Mouse (Mus musculus) embryo, embryonic 10.5 days (tissue): ENCODE data around the gene Sh3rf1.

Experiments used
- DNase-seq: peaks from one replicate; pipeline ENCODE4 v3.0.0-alpha.2; 2015; ENCODE audit warnings: low spot score

The Sh3rf1 gene

GRCm38 (mm10) chr8:61322462-61322861 is 98.8 kb downstream of the Sh3rf1 start:
- no peak for DNase-seq

GRCm38 (mm10) chr8:61324363-61324914 is 100.8 kb downstream of the Sh3rf1 start:
- DNase-seq, result peak; percentile 83

DNA sequence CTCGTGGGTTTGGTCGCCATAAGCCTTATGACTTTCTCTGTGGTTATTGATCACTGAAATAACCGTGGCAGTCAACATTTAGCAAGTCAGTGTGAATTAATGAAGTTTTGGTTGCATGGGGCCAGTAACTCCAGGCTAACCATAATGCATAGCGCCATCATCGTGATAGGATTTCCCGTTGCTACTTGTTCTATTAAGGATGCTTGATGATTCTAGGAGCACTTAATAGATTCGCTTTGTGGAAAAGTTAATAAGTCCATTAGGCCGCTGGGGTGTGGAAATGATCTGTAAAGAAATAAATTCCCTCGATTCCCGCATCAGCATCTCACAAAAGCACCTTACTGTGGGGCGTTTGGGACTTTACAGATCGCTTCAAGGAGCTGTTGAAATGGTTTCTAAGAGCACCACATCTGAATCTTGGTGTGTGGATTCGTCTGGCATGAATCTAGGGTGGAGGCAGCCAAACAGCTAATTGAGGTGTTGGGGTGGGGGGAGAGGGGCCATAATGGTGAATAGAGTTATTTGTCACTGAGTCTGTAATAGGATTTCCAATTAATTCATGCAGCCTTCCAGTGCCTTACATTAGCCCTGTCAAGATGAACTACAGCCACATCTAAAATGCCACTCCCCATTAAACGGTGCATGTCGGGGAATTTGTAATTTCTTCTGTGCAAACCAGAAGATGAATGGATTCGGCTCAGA is 101.5 kb downstream of the Sh3rf1 start:
- no peak for DNase-seq

- no peak for DNase-seq
Observed at GRCm38 (mm10) chr8:61326281-61326680, 102.6 kb downstream of the Sh3rf1 start.

GRCm38 (mm10) chr8:61327333-61327732 is 103.7 kb downstream of the Sh3rf1 start:
- DNase-seq, result no peak

DNA sequence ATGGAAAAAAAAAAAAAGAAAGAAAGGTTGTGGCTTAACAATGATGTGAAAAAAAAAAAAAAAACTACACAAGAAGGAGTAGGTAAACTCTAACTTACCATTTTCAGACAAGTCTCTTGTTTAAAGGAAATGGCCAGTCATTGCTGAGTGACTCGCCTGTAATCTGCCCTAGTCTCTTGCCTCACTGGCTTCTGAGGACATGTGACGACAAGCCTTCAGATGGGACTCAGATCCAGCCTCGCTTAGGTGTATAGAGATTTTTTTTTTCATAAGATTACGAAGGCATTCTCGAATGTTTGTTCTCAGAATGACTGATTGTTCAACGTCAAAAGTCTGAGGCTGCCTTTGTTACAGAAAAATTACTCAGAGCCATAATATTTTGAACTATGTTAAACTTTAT is 116.0 kb downstream of the Sh3rf1 start:
- DNase-seq, result no peak

DNA sequence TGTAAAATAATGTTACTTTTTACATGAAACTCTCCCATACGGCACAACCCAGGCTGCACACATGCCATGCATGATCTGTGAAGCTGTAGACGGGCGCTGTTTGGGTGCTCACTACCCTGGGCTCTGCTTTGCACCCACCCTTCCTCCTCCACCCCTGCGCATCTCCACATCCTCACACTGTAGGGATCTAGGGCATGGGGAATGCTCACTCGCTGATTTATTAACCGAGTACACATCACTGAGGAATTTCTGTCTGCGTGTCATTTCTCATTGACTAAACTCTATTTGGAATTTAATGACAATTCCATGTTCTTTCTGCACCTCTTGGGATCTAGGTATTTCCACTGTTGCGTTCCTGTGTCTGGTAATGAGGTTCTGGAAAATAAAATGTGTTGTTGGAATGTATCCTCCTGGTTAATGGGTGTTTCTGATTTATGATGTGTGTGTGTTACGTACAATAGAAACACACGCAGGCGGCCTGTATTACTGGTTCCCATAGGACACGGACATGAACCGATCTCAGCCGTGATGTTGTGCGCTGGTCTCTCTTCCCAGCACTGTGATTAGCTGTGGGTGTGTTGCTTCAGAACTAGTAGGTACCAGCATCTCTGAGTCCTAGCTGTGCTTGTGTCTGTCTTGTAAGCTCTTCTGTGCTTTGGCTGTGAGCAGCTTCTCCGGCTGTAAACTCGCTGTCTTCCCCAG is 116.8 kb downstream of the Sh3rf1 start:
- DNase-seq, result no peak

DNA sequence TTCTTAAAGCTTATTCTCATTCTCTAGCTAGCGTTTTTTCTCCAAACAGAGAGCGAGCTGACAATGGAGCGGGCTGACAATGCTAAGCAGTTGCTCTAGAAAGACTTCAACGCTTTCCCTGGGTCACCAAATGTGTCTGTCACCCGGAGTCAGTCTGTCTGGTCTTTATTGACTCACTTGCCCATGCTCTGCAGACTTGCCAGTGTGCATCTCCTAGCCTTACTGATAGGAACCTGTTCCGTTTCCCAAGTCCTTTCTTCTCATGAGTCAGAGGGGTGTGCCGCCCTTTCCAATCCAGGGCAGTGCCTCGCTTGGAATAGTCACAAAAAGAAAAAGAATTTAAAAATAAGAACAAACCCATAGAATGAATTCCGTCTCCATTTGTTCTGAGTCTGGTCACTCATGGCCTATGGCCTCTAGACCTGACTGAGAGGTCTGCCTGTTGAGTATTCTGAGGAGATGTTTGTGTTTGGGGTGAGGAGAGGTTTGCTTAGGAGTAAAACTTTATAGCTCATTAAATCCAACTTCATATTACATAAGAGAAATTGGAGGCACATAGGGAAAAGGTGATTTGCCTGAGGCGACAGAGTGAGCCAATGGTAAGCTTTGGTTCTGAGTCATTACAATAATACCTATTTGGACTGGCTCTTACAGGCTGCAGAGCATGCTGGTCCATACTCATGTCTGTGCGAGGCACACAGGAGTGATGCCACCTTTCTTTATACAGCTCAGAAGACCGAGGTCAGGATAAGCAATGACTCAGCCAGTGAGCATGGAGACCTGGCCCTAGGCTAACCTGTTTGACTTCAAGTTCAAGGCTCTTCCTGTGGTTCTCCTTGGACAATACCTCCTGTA is 118.1 kb downstream of the Sh3rf1 start:
- DNase-seq, result no peak

GRCm38 (mm10) chr8:61342473-61343026 is 118.9 kb downstream of the Sh3rf1 start:
- no peak for DNase-seq

- DNase-seq, result no peak
Observed at GRCm38 (mm10) chr8:61344435-61344834, 120.8 kb downstream of the Sh3rf1 start.

DNA sequence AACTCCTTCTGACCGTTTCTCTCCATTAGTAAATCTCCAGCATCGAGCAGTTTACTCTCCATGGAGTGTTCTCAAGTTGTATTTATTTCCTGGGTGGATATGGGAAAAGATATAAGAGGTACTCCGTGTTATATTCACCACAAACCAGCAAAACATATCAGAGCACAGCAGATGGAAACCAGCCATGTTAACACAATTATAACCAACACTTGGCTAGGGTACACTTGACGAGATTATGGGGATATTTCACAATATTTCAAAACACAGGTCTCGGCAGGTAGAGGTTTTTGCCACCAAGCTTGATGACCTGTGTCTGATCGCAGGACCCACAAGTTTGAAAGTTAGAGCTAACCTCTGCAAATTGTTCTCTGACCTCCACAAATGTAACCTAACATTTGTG is 123.3 kb downstream of the Sh3rf1 start:
- DNase-seq, result no peak

DNA sequence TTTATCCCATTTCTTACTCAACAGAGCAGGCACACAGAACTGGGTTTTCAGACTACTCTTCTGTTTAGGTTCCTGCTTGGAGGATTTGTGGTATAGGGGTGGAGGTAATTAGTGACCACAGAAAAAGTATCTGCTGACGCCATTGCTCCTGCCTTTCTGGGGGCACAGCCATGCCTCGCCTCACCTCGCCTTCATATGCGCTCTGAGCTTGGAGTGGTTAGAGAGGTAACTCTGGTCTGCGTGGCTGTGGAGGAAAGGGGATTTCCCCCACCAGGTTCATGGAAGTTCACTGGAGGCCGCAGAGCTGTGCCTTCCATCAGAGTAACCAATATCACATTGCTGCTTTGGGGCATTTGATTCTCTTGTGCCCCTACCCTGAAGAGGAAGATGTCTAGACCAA is 123.9 kb downstream of the Sh3rf1 start:
- DNase-seq, result no peak

DNA sequence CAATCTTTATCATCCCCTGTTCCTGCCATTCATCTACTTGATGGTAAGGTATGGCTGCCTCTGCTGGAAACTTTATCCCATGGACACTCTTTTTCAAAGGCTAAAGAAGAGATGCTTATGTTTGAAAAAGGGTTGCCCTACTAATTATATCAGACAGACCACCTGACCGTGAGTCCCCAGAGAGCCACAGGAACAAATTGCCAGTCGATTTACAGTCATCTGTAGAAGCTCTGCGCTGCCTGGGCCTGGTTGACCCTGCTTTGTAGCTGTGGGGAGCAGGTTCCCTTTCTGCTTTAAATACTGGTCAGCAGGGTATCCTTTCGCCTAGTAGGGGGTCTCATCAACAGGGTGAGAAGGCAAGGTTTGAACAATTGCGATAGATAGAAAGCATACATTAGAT is 124.4 kb downstream of the Sh3rf1 start:
- DNase-seq, result no peak

DNA sequence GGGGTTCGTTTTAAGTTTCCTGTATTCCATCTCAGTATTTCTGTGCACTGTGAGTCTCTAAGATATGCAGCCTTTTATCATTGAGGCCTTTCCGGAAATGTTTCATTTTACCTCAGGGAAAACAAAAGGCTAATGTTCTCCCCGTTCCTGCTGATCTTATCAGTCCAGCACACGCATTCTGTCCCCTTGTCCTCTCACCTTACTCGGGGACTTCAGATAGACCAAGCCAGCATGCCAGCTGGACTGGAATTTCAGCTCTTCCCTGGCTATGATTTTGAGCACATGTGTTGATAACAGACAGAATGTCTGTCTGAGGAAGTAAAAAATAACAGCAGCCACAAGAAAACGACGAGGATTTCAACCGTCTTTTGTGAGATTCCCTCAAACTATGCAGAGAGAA is 124.8 kb downstream of the Sh3rf1 start:
- no peak for DNase-seq

- DNase-seq, result peak; percentile 63
Observed at GRCm38 (mm10) chr8:61350443-61350842, 126.8 kb downstream of the Sh3rf1 start.

DNA sequence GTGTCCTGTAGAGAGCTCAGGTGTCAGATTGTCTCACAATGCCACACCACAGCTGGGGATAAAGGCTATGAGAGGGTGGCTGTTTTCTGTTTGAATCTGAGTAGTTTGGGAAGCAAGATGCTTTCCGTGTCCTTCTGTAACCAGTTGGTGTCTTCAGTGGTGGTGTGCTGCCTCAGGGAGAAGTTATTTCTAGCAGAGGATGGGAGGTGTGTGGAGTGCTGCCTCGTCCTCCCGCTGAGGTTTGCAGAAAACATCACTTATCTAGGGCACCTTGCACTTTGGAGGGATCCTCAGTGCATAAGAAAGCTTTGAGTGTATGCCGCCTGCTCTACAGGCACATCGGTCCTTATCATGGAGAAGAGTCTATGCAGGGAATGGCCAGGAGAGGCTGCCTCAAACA is 128.0 kb downstream of the Sh3rf1 start:
- DNase-seq, result no peak

DNA sequence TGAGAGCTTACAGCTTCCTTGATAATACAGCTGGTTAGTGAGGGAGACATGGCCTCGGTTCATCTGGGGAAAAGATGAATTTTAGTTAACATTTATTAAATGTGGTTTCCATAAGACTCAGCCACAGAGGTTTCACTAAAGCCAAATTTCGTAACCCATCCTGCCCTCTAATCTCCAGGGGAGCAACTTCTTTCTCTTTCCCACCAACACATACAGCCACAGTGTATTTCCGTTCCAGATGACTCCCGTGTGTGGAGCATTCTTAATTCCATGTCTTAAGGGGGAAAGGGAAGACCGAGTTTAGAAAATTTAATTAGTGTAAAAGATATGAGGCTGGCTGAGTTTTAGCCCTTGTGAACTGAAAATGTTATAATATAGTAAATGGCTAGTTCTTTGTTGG is 131.8 kb downstream of the Sh3rf1 start:
- DNase-seq, result no peak

DNA sequence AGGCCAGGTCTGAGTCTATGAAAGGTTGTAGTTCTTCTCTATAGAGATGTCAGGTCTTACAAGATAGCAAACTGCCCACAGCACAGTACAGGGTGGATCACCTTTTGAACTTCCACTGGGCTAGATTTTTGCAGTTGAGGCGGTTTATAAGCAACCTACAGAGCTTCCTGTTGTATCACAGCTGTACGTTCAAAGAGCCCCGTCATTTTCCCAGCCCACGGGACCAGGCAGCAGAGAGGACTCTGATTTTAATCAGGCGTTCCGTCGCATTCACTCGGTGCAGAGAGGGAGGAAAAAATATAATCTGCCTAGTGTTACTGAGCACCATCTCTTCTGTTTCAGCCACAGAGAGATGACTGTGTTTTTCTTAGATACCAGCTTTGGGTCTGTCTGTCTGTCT is 135.3 kb downstream of the Sh3rf1 start:
- DNase-seq, result peak; percentile 34

DNA sequence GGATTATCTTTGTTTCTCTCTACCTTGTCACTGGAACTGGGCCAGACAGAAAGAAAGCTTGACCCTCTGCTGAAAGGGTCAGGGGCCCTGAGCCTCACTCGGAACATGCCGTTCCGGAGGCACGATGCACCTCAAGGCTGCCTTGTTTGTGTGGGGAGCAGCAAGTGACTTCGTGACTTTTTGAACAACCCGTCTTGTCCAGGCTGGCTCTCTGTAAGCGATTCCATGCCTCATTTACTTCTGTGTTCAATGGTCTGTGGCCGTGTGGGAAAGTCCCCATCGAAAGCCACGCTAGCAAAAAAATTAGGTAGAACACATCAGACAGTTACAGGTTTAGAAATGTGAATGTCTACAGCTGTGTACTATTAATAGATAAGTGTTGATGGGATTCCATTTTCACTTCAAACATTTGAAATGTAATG is 136.2 kb downstream of the Sh3rf1 start:
- DNase-seq, result peak; percentile 50

DNA sequence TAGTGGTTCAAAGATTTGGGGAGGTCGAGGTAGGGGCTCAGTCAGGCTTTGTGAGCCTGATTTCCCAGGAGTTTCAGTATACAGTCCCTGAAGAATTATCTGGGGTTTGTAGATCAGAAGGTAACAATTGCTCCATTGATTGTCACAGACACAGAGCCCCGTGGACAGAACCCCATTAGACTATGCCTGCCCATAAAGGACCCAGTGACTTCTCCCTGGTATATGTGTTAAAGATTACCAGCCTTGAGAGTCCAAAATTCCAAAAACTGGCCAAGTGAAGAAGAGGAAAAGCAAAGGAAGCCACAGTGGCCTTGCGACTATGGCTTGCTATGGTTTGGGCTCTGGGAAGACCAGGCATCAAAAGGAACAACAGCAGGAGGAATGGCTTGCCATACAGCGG is 136.7 kb downstream of the Sh3rf1 start:
- no peak for DNase-seq

- DNase-seq, result no peak
Observed at GRCm38 (mm10) chr8:61361476-61361875, 137.8 kb downstream of the Sh3rf1 start.

GRCm38 (mm10) chr8:61362301-61362913 is 138.7 kb downstream of the Sh3rf1 start:
- no peak for DNase-seq
